Mouse (Mus musculus): ENCODE measurements around the gene Slc5a3. TPM values are rescaled to one million over a fixed set of nuclear protein-coding genes. Genes with fewer than 3 reads are reported as not detected.

Slc5a3 gene
- total and polyA plus RNA-seq, 3 experiments = 2.9 to 6.7 TPM; not detected in 1

- no peak for DNase-seq (ENCODE audit: low read depth, low spot score)
- H3K27ac ChIP-seq (ENCODE audit: control insufficient read depth, low read depth, low read length) = no peak overlapping the region
- H3K9me3 ChIP-seq (replicated peaks; ENCODE audit: insufficient read depth, low read length) = no peaks in the 10 kb centered on the region
- no peaks in the 10 kb centered on the region for H3K4me1 ChIP-seq (ENCODE audit: control insufficient read depth in 1 of 2, insufficient read depth in 2 of 2, low read length in 2 of 2)
- no peaks in the 10 kb centered on the region for H3K27me3 ChIP-seq (ENCODE audit: control insufficient read depth in 1 of 2, insufficient read depth in 2 of 2, low read length in 2 of 2)
- no peak overlapping the region for H3K9ac ChIP-seq (ENCODE audit: control insufficient read depth, low read depth, low read length, poor library complexity, severe bottlenecking)
- H3K36me3 ChIP-seq (ENCODE audit: control insufficient read depth in 1 of 2, insufficient read depth in 2 of 2, low read length in 2 of 2) = no peaks in the 10 kb centered on the region
- no peak overlapping the region for H3K4me3 ChIP-seq (ENCODE audit: control insufficient read depth in 1 of 2, insufficient read depth in 1 of 2, low read depth in 2 of 2, low read length in 2 of 2)
- no peaks in the 10 kb centered on the region for H3K79me2 ChIP-seq (ENCODE audit: control insufficient read depth, insufficient read depth, low read length, poor library complexity)
- TF ChIP-seq ZKSCAN1 (IDR thresholded peaks at IDR 0.05; ENCODE audit: low read depth, low read length) (no peak), TAL1 (IDR thresholded peaks at IDR 0.05; ENCODE audit: low read length) (no peak), RAD21 (IDR thresholded peaks at IDR 0.05; ENCODE audit: low read depth, low read length) (no peak), MYC (IDR thresholded peaks at IDR 0.05; ENCODE audit: low read depth, low read length) (no peak), UBTF (IDR thresholded peaks at IDR 0.05; ENCODE audit: borderline replicate concordance, insufficient read depth, low read depth, low read length) (no peak), EP300 (IDR thresholded peaks at IDR 0.05; ENCODE audit: low read depth in 1 of 2, low read length in 2 of 2) (no peak), NRF1 (IDR thresholded peaks at IDR 0.05; ENCODE audit: insufficient read depth, low read depth, low read length, poor library complexity, severe bottlenecking) (no peak), GABPA (IDR thresholded peaks at IDR 0.05; ENCODE audit: low read depth, low read length) (no peak), MAFK (IDR thresholded peaks at IDR 0.05; ENCODE audit: borderline replicate concordance, low read depth, low read length) (no peak), ELF1 (IDR thresholded peaks at IDR 0.05; ENCODE audit: low read depth, low read length) (no peak), CHD1 (IDR thresholded peaks at IDR 0.05; ENCODE audit: low read depth, low read length) (no peak), CHD2 (IDR thresholded peaks at IDR 0.05; ENCODE audit: low read length) (no peak), POLR2AphosphoS2 (IDR thresholded peaks at IDR 0.05; ENCODE audit: low read length) (no peak), ZNF384 (IDR thresholded peaks at IDR 0.05; ENCODE audit: low read depth, low read length) (no peak), E2F4 (IDR thresholded peaks at IDR 0.05; ENCODE audit: borderline replicate concordance, low read depth, low read length) (no peak)
Observed at GRCm38 (mm10) chr16:92134148-92134764, 76.1 kb downstream of the Slc5a3 start.

- DNase-seq (ENCODE audit: low read depth, low spot score) = no peak
- Histone ChIP-seq H3K4me1 (ENCODE audit: control insufficient read depth in 1 of 2, insufficient read depth in 2 of 2, low read length in 2 of 2) (no peaks in the 10 kb centered on the region), H3K4me3 (ENCODE audit: control insufficient read depth in 1 of 2, insufficient read depth in 1 of 2, low read depth in 2 of 2, low read length in 2 of 2) (no peak overlapping the region), H3K79me2 (ENCODE audit: control insufficient read depth, insufficient read depth, low read length, poor library complexity) (no peaks in the 10 kb centered on the region), H3K9me3 (replicated peaks; ENCODE audit: insufficient read depth, low read length) (no peaks in the 10 kb centered on the region), H3K27ac (ENCODE audit: control insufficient read depth, low read depth, low read length) (no peak overlapping the region), H3K9ac (ENCODE audit: control insufficient read depth, low read depth, low read length, poor library complexity, severe bottlenecking) (no peak overlapping the region), H3K36me3 (ENCODE audit: control insufficient read depth in 1 of 2, insufficient read depth in 2 of 2, low read length in 2 of 2) (no peaks in the 10 kb centered on the region), H3K27me3 (ENCODE audit: control insufficient read depth in 1 of 2, insufficient read depth in 2 of 2, low read length in 2 of 2) (no peaks in the 10 kb centered on the region)
- no peak for TF ChIP-seq GATA1 (IDR thresholded peaks at IDR 0.05; ENCODE audit: low read depth, low read length)
- peak; percentile 8 to 32 (median 18); a peak in 3 of 6 replicates for TF ChIP-seq CTCF (IDR thresholded peaks at IDR 0.05 in 2 of 3, conservative IDR thresholded peaks at IDR 0.05 in 1 of 3; ENCODE audit: control insufficient read depth in 1 of 3, insufficient read depth in 1 of 3, low read depth in 2 of 3, low read length in 3 of 3, poor library complexity in 1 of 3, severe bottlenecking in 1 of 3)
Observed at GRCm38 (mm10) chr16:92136275-92136674, 78.2 kb downstream of the Slc5a3 start.

Other genes starting within 250 kb of the Slc5a3 start
- gene Mrps6, start 52 bp upstream of the Slc5a3 start, total RNA-seq (2012; rRNA removed) = 37.4 and 40.8 TPM in 2 replicates
- gene Mrps6, start 52 bp upstream of the Slc5a3 start, polyA plus RNA-seq (2012; ENCODE audit: insufficient read depth in 1 of 2, insufficient read length in 2 of 2, low read depth in 1 of 2, low replicate concordance in 2 of 2, missing spikeins in 1 of 2) = 10 to 100 TPM in 1 of 2 experiments, not detected in 1; 71.0 TPM
- not detected in 2 replicates for gene Gm49711, start within 50 bp of the Slc5a3 start, total RNA-seq (2012; rRNA removed)
- gene Gm49711, start within 50 bp of the Slc5a3 start, polyA plus RNA-seq (2012; ENCODE audit: insufficient read depth in 1 of 2, insufficient read length in 2 of 2, low read depth in 1 of 2, low replicate concordance in 2 of 2, missing spikeins in 1 of 2) = not detected
- not detected in 2 replicates for gene Kcne2, start 234.1 kb downstream of the Slc5a3 start, total RNA-seq (2012; rRNA removed)
- gene Kcne2, start 234.1 kb downstream of the Slc5a3 start, polyA plus RNA-seq (2012; ENCODE audit: insufficient read depth in 1 of 2, insufficient read length in 2 of 2, low read depth in 1 of 2, low replicate concordance in 2 of 2, missing spikeins in 1 of 2) = under 1 TPM in 1 of 2 experiments, not detected in 1; 0.06 TPM
- 70.3 and 84.7 TPM in 2 replicates for gene Smim11, start 243.0 kb downstream of the Slc5a3 start, total RNA-seq (2012; rRNA removed)
- gene Smim11, start 243.0 kb downstream of the Slc5a3 start, polyA plus RNA-seq (2012; ENCODE audit: insufficient read depth in 1 of 2, insufficient read length in 2 of 2, low read depth in 1 of 2, low replicate concordance in 2 of 2, missing spikeins in 1 of 2) = 10 to 100 TPM in 1 of 2 experiments, not detected in 1; 81.5 TPM

Measured in MEL (cell line).